Comparison of ENCODE assay signal across 13 mouse cellular contexts in the genomic region with DNA sequence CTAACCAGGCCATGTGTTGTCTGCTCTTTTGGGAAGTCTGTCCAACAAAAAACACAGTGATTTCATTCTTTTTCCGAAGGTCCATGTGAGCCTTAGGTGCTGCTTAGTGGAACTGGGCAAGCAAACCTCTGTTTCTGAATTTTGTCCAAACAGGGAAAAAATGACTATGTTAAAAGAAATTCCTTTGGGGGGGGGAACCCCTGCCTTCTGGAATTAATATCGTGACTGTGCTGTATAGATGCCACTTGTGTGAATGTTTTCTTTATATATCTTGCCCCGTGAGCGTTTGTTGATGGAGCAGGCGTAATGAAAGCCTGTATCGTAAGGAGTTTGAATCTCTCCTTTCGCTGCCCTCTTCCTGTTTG.
DNase-seq lines count a peak whose midpoint lies in the region; ATAC-seq and TF ChIP-seq lines count a peak whose summit lies in the region.
"Had no signal": no experiment of that assay in that cellular context is flagged by ENCODE, and none has a peak within 500 bp of the region (broad histone marks: within the 10 kb centered on the region; RNA-seq: fewer than 3 reads in every experiment).

No protein-coding gene starts in this region.

- peaks cover 44% of the 10 kb centered on the region for H3K4me1 ChIP-seq in forebrain, embryonic 13.5 days
- H3K4me1 ChIP-seq in forebrain, embryonic 11.5 days (replicated peaks; ENCODE audit: control insufficient read depth, insufficient read depth, low read length), result peaks cover 4% of the 10 kb centered on the region; the same call in 1 of the 2 replicates
- peaks cover 6% of the 10 kb centered on the region; the same call in 1 of the 2 replicates for H3K4me1 ChIP-seq in lung, embryonic 14.5 days (ENCODE audit: insufficient read depth)
- peaks cover 38% of the 10 kb centered on the region for H3K4me1 ChIP-seq in embryonic facial prominence, embryonic 14.5 days (ENCODE audit: control insufficient read depth, insufficient read depth, low read length)
- peaks cover 51% of the 10 kb centered on the region for H3K4me1 ChIP-seq in limb, embryonic 12.5 days (replicated peaks)

- H3K4me3 ChIP-seq in forebrain, embryonic 13.5 days, result no peak overlapping the region
- H3K4me3 ChIP-seq in forebrain, embryonic 11.5 days (ENCODE audit: low read depth, low read length), result no peak overlapping the region
- no peak overlapping the region for H3K4me3 ChIP-seq in lung, embryonic 14.5 days (ENCODE audit: low read depth, low read length)
- no peak overlapping the region for H3K4me3 ChIP-seq in embryonic facial prominence, embryonic 14.5 days (ENCODE audit: low read depth, low read length)
- no peak overlapping the region for H3K4me3 ChIP-seq in limb, embryonic 12.5 days (replicated peaks)

- TF ChIP-seq CTCF in lung, embryonic 14.5 days (IDR thresholded peaks at IDR 0.05; ENCODE audit: low read depth), result no peak

- peaks cover 11% of the 10 kb centered on the region for H3K36me3 ChIP-seq in forebrain, embryonic 13.5 days (ENCODE audit: poor library complexity, severe bottlenecking)
- H3K36me3 ChIP-seq in forebrain, embryonic 11.5 days (ENCODE audit: control insufficient read depth, insufficient read depth, low read length), result no peaks in the 10 kb centered on the region
- H3K36me3 ChIP-seq in lung, embryonic 14.5 days (ENCODE audit: insufficient read depth), result no peaks in the 10 kb centered on the region
- peaks cover 5% of the 10 kb centered on the region; the same call in 1 of the 2 replicates for H3K36me3 ChIP-seq in embryonic facial prominence, embryonic 14.5 days (ENCODE audit: control insufficient read depth, insufficient read depth, low read length)
- peaks cover 6% of the 10 kb centered on the region; the same call in 1 of the 2 replicates for H3K36me3 ChIP-seq in limb, embryonic 12.5 days
- H3K36me3 ChIP-seq: G1E had no signal

- no peak for DNase-seq in forebrain, embryonic 11.5 days (ENCODE audit: low spot score)
- DNase-seq in lung, embryonic 14.5 days, result peak; percentile 59
- DNase-seq in lung, postnatal 4 days, result no peak
- DNase-seq in embryonic facial prominence, embryonic 14.5 days (ENCODE audit: low spot score), result peak; percentile 54
- DNase-seq in layer of hippocampus, postnatal 14 days (ENCODE audit: low spot score in 2 of 2), result no peak
- DNase-seq in adrenal gland, adult 2 months, result no peak
- DNase-seq: B cell, adult 2 months; liver, postnatal 0 days; thymus, postnatal 14 days had no signal

- no peak for ATAC-seq in forebrain, embryonic 13.5 days
- ATAC-seq in forebrain, embryonic 11.5 days (replicated peaks; ENCODE audit: low FRiP score), result no peak
- peak; percentile 33 for ATAC-seq in lung, embryonic 14.5 days (ENCODE audit: insufficient read depth)
- ATAC-seq in embryonic facial prominence, embryonic 14.5 days (ENCODE audit: low read depth), result no peak
- ATAC-seq in limb, embryonic 12.5 days (ENCODE audit: insufficient number of reproducible peaks, insufficient read depth, low FRiP score, low TSS enrichment, low read depth), result no peak; the same call in 1 of the 2 replicates
- ATAC-seq: inflammation-experienced regulatory T-cells, adult 6 months; liver, postnatal 0 days had no signal

- 82% methylated on average over 7 of the region's 7 CpGs for WGBS in forebrain, embryonic 13.5 days
- WGBS in forebrain, embryonic 11.5 days, result 81% methylated on average over 7 of the region's 7 CpGs
- WGBS in lung, embryonic 14.5 days, result 31% methylated on average over 7 of the region's 7 CpGs
- WGBS in embryonic facial prominence, embryonic 14.5 days, result 35% methylated on average over 7 of the region's 7 CpGs
- 41% methylated on average over 7 of the region's 7 CpGs for WGBS in limb, embryonic 12.5 days

- 0 out of 2 replicates have a peak overlapping the region, but pooled peaks have one; percentile 4 for H3K27ac ChIP-seq in forebrain, embryonic 13.5 days
- no peak overlapping the region for H3K27ac ChIP-seq in forebrain, embryonic 11.5 days (ENCODE audit: low read depth, low read length)
- H3K27ac ChIP-seq in lung, embryonic 14.5 days (ENCODE audit: low read depth), result no peak overlapping the region; the same call in 1 of the 2 replicates
- peak overlapping the region; percentile 83 for H3K27ac ChIP-seq in embryonic facial prominence, embryonic 14.5 days (replicated peaks; ENCODE audit: low read depth, low read length)
- peak overlapping the region; percentile 82 for H3K27ac ChIP-seq in limb, embryonic 12.5 days

- no peak overlapping the region for H3K9ac ChIP-seq in forebrain, embryonic 13.5 days
- H3K9ac ChIP-seq in forebrain, embryonic 11.5 days (ENCODE audit: low read length), result no peak overlapping the region
- no peak overlapping the region for H3K9ac ChIP-seq in lung, embryonic 14.5 days
- no peak overlapping the region for H3K9ac ChIP-seq in embryonic facial prominence, embryonic 14.5 days (ENCODE audit: low read depth, low read length)
- H3K9ac ChIP-seq in limb, embryonic 12.5 days (replicated peaks), result no peak overlapping the region
- H3K9ac ChIP-seq: liver, postnatal 0 days had no signal

- H3K4me2 ChIP-seq in forebrain, embryonic 13.5 days, result no peak overlapping the region
- H3K4me2 ChIP-seq in forebrain, embryonic 11.5 days (ENCODE audit: low read depth, low read length, severe bottlenecking), result no peak overlapping the region
- H3K4me2 ChIP-seq in lung, embryonic 14.5 days, result no peak overlapping the region
- peak overlapping the region; percentile 29; the same call in 1 of the 2 replicates for H3K4me2 ChIP-seq in embryonic facial prominence, embryonic 14.5 days (ENCODE audit: low read depth, low read length)
- peak overlapping the region; percentile 19 for H3K4me2 ChIP-seq in limb, embryonic 12.5 days

- H3K9me3 ChIP-seq in forebrain, embryonic 13.5 days (replicated peaks), result peaks cover 7% of the 10 kb centered on the region
- no peaks in the 10 kb centered on the region; the same call in 1 of the 2 replicates for H3K9me3 ChIP-seq in forebrain, embryonic 11.5 days (ENCODE audit: control insufficient read depth, low read length)
- H3K9me3 ChIP-seq in lung, embryonic 14.5 days (ENCODE audit: low read depth, low read length), result no peaks in the 10 kb centered on the region
- H3K9me3 ChIP-seq in embryonic facial prominence, embryonic 14.5 days (ENCODE audit: control insufficient read depth, low read length), result peaks cover 5% of the 10 kb centered on the region
- H3K9me3 ChIP-seq in limb, embryonic 12.5 days, result no peaks in the 10 kb centered on the region; the same call in 1 of the 2 replicates
- H3K9me3 ChIP-seq: G1E had no signal

- no peaks in the 10 kb centered on the region for H3K27me3 ChIP-seq in forebrain, embryonic 13.5 days
- H3K27me3 ChIP-seq in forebrain, embryonic 11.5 days (ENCODE audit: control insufficient read depth, insufficient read depth, low read length), result no peaks in the 10 kb centered on the region
- H3K27me3 ChIP-seq in lung, embryonic 14.5 days (ENCODE audit: insufficient read depth, low read length), result no peaks in the 10 kb centered on the region
- H3K27me3 ChIP-seq in embryonic facial prominence, embryonic 14.5 days (replicated peaks; ENCODE audit: control insufficient read depth, insufficient read depth, low read length), result no peaks in the 10 kb centered on the region
- no peaks in the 10 kb centered on the region for H3K27me3 ChIP-seq in limb, embryonic 12.5 days

Comparison
In these comparisons a context has a peak if more than half of its experiments do, and no peak if none do; other contexts are left out.
1. H3K27ac ChIP-seq: peak in forebrain, embryonic 13.5 days (single experiment), embryonic facial prominence, embryonic 14.5 days (single experiment) and limb, embryonic 12.5 days (single experiment); none in forebrain, embryonic 11.5 days (single experiment) and lung, embryonic 14.5 days (single experiment).
2. DNase-seq: peak in lung, embryonic 14.5 days (single experiment) and embryonic facial prominence, embryonic 14.5 days (single experiment); none in forebrain, embryonic 11.5 days (single experiment), lung, postnatal 4 days (0 of 2), layer of hippocampus, postnatal 14 days (0 of 2) and adrenal gland, adult 2 months (single experiment).
3. H3K4me2 ChIP-seq: peak in embryonic facial prominence, embryonic 14.5 days (single experiment) and limb, embryonic 12.5 days (single experiment); none in forebrain, embryonic 13.5 days (single experiment), forebrain, embryonic 11.5 days (single experiment) and lung, embryonic 14.5 days (single experiment).